Mouse (Mus musculus): ENCODE measurements around the gene Cpm. TPM values are rescaled to one million over a fixed set of nuclear protein-coding genes. Genes with fewer than 3 reads are reported as not detected.

Gene Cpm
- total RNA-seq, 2 experiments from 2014 or later: 5.8 to 6.4 TPM

- DNase-seq (ENCODE audit: low spot score in 2 of 2): no peak
These were observed 55.2 kb downstream of the Cpm start for GRCm38 (mm10) chr10:117684298-117685170.

- no peak for DNase-seq (ENCODE audit: low spot score in 2 of 2)
These were observed 56.0 kb downstream of the Cpm start for GRCm38 (mm10) chr10:117685171-117685848.

- DNase-seq (ENCODE audit: low spot score in 2 of 2): no peak
These were observed 56.7 kb downstream of the Cpm start for GRCm38 (mm10) chr10:117685849-117686591.

- DNase-seq (ENCODE audit: low spot score in 2 of 2): no peak
These were observed 57.7 kb downstream of the Cpm start for GRCm38 (mm10) chr10:117687018-117687417.

- DNase-seq (ENCODE audit: low spot score in 2 of 2): no peak
These were observed 58.3 kb downstream of the Cpm start for GRCm38 (mm10) chr10:117687577-117687976.

- no peak for DNase-seq (ENCODE audit: low spot score in 2 of 2)
These were observed 59.2 kb downstream of the Cpm start for GRCm38 (mm10) chr10:117688204-117689151.

GRCm38 (mm10) chr10:117689297-117690100 is 60.2 kb downstream of the Cpm start:
- DNase-seq (ENCODE audit: low spot score in 2 of 2): no peak

GRCm38 (mm10) chr10:117690101-117690352 is 60.7 kb downstream of the Cpm start:
- no peak for DNase-seq (ENCODE audit: low spot score in 2 of 2)

GRCm38 (mm10) chr10:117690770-117691296 is 61.5 kb downstream of the Cpm start:
- no peak for DNase-seq (ENCODE audit: low spot score in 2 of 2)

GRCm38 (mm10) chr10:117691389-117691968 is 62.2 kb downstream of the Cpm start:
- no peak for DNase-seq (ENCODE audit: low spot score in 2 of 2)

- no peak for DNase-seq (ENCODE audit: low spot score in 2 of 2)
These were observed 62.9 kb downstream of the Cpm start for GRCm38 (mm10) chr10:117692173-117692572.

GRCm38 (mm10) chr10:117692953-117693352 is 63.7 kb downstream of the Cpm start:
- no peak for DNase-seq (ENCODE audit: low spot score in 2 of 2)

- DNase-seq (ENCODE audit: low spot score in 2 of 2): no peak
These were observed 65.1 kb downstream of the Cpm start for GRCm38 (mm10) chr10:117694255-117694953.

GRCm38 (mm10) chr10:117695027-117695426 is 65.7 kb downstream of the Cpm start:
- no peak for DNase-seq (ENCODE audit: low spot score in 2 of 2)

GRCm38 (mm10) chr10:117695605-117696004 is 66.3 kb downstream of the Cpm start:
- DNase-seq (ENCODE audit: low spot score in 2 of 2): no peak

GRCm38 (mm10) chr10:117696021-117696826 is 66.9 kb downstream of the Cpm start:
- DNase-seq (ENCODE audit: low spot score in 2 of 2): no peak

- DNase-seq (ENCODE audit: low spot score in 2 of 2): no peak
These were observed 67.7 kb downstream of the Cpm start for GRCm38 (mm10) chr10:117696827-117697560.

All from layer of hippocampus, postnatal 10 days (tissue).